22 mouse cellular contexts compared by ENCODE assay signal in the genomic region with DNA sequence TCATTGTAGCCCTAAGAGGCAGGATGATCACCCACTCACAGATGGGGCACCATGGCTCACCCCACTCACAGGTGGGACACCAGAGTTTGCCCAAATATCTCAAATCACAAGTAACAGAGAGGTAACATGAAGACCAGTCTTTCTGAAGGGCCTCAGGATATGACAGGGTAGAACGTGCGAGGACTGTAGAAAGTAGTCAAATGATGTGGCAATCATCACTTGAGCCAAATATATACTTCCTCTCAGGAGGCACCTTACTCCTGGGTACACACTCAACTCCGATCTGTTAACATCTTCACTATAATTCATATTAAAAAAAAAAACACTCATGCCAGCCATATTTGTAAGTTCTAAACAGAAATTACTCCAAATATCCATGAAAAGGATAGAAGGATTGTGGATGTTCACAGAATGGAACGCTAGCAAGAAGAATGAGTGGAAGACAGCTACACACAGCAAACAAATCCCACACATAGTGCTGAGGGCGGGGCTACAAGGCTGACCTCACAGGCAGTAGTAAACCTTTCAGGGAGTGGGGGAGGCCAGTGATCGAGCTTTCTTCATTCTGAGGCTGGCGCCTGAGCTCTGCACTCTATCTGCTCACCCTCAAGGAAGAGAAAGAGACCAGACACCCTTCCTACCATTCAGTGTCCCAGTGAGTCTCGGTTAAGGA. TPM values are rescaled to one million over a fixed set of nuclear protein-coding genes. Genes with fewer than 3 reads are reported as not detected.
A peak's percentile ranks its signal among the peaks of the same experiment; 100 is the strongest.
DNase-seq lines count a peak whose midpoint lies in the region; ATAC-seq and TF ChIP-seq lines count a peak whose summit lies in the region.
"Had no signal": no experiment of that assay in that cellular context is flagged by ENCODE, and none has a peak within 500 bp of the region (broad histone marks: within the 10 kb centered on the region; RNA-seq: fewer than 3 reads in every experiment).

No protein-coding gene starts in this region.

- WGBS in lung, postnatal 0 days = 50% methylated on average over 8 of the region's 8 CpGs
- 87% methylated on average over 8 of the region's 8 CpGs for WGBS in hindbrain, embryonic 14.5 days

- TF ChIP-seq EP300 in lung, postnatal 0 days (IDR thresholded peaks at IDR 0.05) = no peak

- DNase-seq in lung, postnatal 0 days (ENCODE audit: low spot score) = peak; percentile 19
- no peak for DNase-seq in lung, postnatal 14 days
- peak; percentile 61 to 65 for DNase-seq in B cell, adult 2 months
- DNase-seq in induced T-regulatory cell, adult 2 months (ENCODE audit: low read depth) = peak; percentile 47
- peak; percentile 36 to 69 for DNase-seq in spleen, postnatal 4 days (ENCODE audit: low spot score in 2 of 2)
- no peak for DNase-seq in adrenal gland, adult 8-10 months
- DNase-seq in hindbrain, embryonic 14.5 days (ENCODE audit: low spot score) = no peak
- DNase-seq: adrenal gland, postnatal 25 days; cerebellum, adult 11 months; cerebellum, adult 9-11 months; gastrocnemius, postnatal 36 days; heart, postnatal 4 days; kidney, adult 9 months; kidney, postnatal 25 days; lung, embryonic 14.5 days; thymus, adult 18-20 months; thymus, postnatal 36 days had no signal

- H3K9ac ChIP-seq in lung, postnatal 0 days (replicated peaks; ENCODE audit: low read depth) = no peak overlapping the region
- H3K9ac ChIP-seq in hindbrain, embryonic 14.5 days = no peak overlapping the region
- H3K9ac ChIP-seq: heart, embryonic 15.5 days; hindbrain, embryonic 15.5 days; intestine, embryonic 15.5 days; lung, embryonic 14.5 days; midbrain, embryonic 12.5 days had no signal

- no peak overlapping the region for H3K27ac ChIP-seq in lung, postnatal 0 days (ENCODE audit: low read length)
- H3K27ac ChIP-seq in hindbrain, embryonic 14.5 days = no peak overlapping the region
- H3K27ac ChIP-seq: forebrain, embryonic 10.5 days; heart, embryonic 15.5 days; hindbrain, embryonic 15.5 days; intestine, embryonic 15.5 days; midbrain, embryonic 12.5 days had no signal

- no peaks in the 10 kb centered on the region for H3K9me3 ChIP-seq in lung, postnatal 0 days (ENCODE audit: low read length)
- H3K9me3 ChIP-seq in hindbrain, embryonic 14.5 days (ENCODE audit: control insufficient read depth, low read length) = no peaks in the 10 kb centered on the region
- H3K9me3 ChIP-seq: forebrain, embryonic 10.5 days; heart, embryonic 15.5 days; hindbrain, embryonic 15.5 days; intestine, embryonic 15.5 days; midbrain, embryonic 12.5 days had no signal

- H3K27me3 ChIP-seq in lung, postnatal 0 days (replicated peaks; ENCODE audit: insufficient read depth, low read length) = no peaks in the 10 kb centered on the region
- H3K27me3 ChIP-seq in hindbrain, embryonic 14.5 days (ENCODE audit: control insufficient read depth, insufficient read depth, low read length) = no peaks in the 10 kb centered on the region
- H3K27me3 ChIP-seq: heart, embryonic 15.5 days; hindbrain, embryonic 15.5 days; intestine, embryonic 15.5 days had no signal

- H3K4me3 ChIP-seq in lung, postnatal 0 days (ENCODE audit: low read depth, low read length) = no peak overlapping the region
- no peak overlapping the region for H3K4me3 ChIP-seq in hindbrain, embryonic 14.5 days (replicated peaks; ENCODE audit: low read length)
- H3K4me3 ChIP-seq: forebrain, embryonic 10.5 days; heart, embryonic 15.5 days; hindbrain, embryonic 15.5 days; intestine, embryonic 15.5 days; midbrain, embryonic 12.5 days had no signal

- H3K4me1 ChIP-seq in lung, postnatal 0 days (ENCODE audit: insufficient read depth, low read depth, low read length) = no peaks in the 10 kb centered on the region
- H3K4me1 ChIP-seq in hindbrain, embryonic 14.5 days (replicated peaks; ENCODE audit: control insufficient read depth, insufficient read depth, low read length) = no peaks in the 10 kb centered on the region
- H3K4me1 ChIP-seq: forebrain, embryonic 10.5 days; heart, embryonic 15.5 days; hindbrain, embryonic 15.5 days; intestine, embryonic 15.5 days; midbrain, embryonic 12.5 days had no signal

- ATAC-seq in lung, postnatal 0 days = no peak
- ATAC-seq in hindbrain, embryonic 14.5 days (ENCODE audit: low FRiP score) = no peak
- ATAC-seq: intestine, embryonic 15.5 days had no signal

- no peaks in the 10 kb centered on the region for H3K36me3 ChIP-seq in lung, postnatal 0 days (ENCODE audit: insufficient read depth, low read length)
- H3K36me3 ChIP-seq in hindbrain, embryonic 14.5 days (replicated peaks; ENCODE audit: control insufficient read depth, insufficient read depth) = no peaks in the 10 kb centered on the region
- H3K36me3 ChIP-seq: forebrain, embryonic 10.5 days; heart, embryonic 15.5 days; hindbrain, embryonic 15.5 days; intestine, embryonic 15.5 days; midbrain, embryonic 12.5 days had no signal

- H3K4me2 ChIP-seq in lung, postnatal 0 days (replicated peaks; ENCODE audit: low read depth, low read length) = no peak overlapping the region
- H3K4me2 ChIP-seq in hindbrain, embryonic 14.5 days (replicated peaks) = no peak overlapping the region
- H3K4me2 ChIP-seq: heart, embryonic 15.5 days; hindbrain, embryonic 15.5 days; intestine, embryonic 15.5 days; lung, embryonic 14.5 days; midbrain, embryonic 12.5 days had no signal

- TF ChIP-seq CTCF in lung, postnatal 0 days (IDR thresholded peaks at IDR 0.05) = no peak

RNA-seq across cellular contexts. Expression of a gene that starts 14.1 kb away (rescaled TPM):
- 8.5 and 10.8 TPM in 2 replicates for polyA plus RNA-seq in lung, postnatal 0 days (2015; fragmentation: Nextera tagmentation; extraction: Ambion mirVana)
- total RNA-seq in adrenal gland, adult 8-10 months (2022) = 1 to 10 TPM in 2 of 4 experiments, under 1 TPM in 2; 0.17 to 2.2 (median 0.84) TPM
- 0.96 and 1.1 TPM in 2 replicates for polyA plus RNA-seq in hindbrain, embryonic 14.5 days (2014; fragmentation: Nextera tagmentation; extraction: Ambion mirVana)

Comparison
In these comparisons a context has a peak if more than half of its experiments do, and no peak if none do; other contexts are left out.
1. DNase-seq: peak in lung, postnatal 0 days (single experiment), B cell, adult 2 months (2 of 2), induced T-regulatory cell, adult 2 months (single experiment) and spleen, postnatal 4 days (2 of 2); none in lung, postnatal 14 days (single experiment), adrenal gland, adult 8-10 months (single experiment) and hindbrain, embryonic 14.5 days (single experiment).